Mouse (Mus musculus): ENCODE results near the gene Wdr78. TPM values are rescaled to one million over a fixed set of nuclear protein-coding genes. Genes with fewer than 3 reads are reported as not detected.

Wdr78 gene
- polyA plus RNA-seq, 1 experiment from 2014 or later, result 2.3 TPM

GRCm38 (mm10) chr4:103048046-103048445, 66.3 kb downstream of the Wdr78 start:
- Histone ChIP-seq H3K9me3 (no peaks in the 10 kb centered on the region), H3K4me1 (no peaks in the 10 kb centered on the region), H3K4me2 (no peak overlapping the region), H3K27me3 (replicated peaks) (no peaks in the 10 kb centered on the region), H3K4me3 (replicated peaks) (no peak overlapping the region), H3K27ac (no peak overlapping the region), H3K9ac (no peak overlapping the region), H3K36me3 (no peaks in the 10 kb centered on the region)
- 79% methylated on average over 11 of the region's 11 CpGs for WGBS
- no peak for ATAC-seq (ENCODE audit: insufficient read depth, low FRiP score, low read depth)

GRCm38 (mm10) chr4:103042997-103043396, 71.4 kb downstream of the Wdr78 start:
- ATAC-seq (ENCODE audit: insufficient read depth, low FRiP score, low read depth), result no peak
- no peaks in the 10 kb centered on the region for H3K4me1 ChIP-seq
- 94% methylated on average over 11 of the region's 11 CpGs for WGBS
- no peak overlapping the region for H3K27ac ChIP-seq
- no peak overlapping the region for H3K4me3 ChIP-seq (replicated peaks)
- no peaks in the 10 kb centered on the region for H3K27me3 ChIP-seq (replicated peaks)
- H3K4me2 ChIP-seq, result no peak overlapping the region
- H3K9ac ChIP-seq, result no peak overlapping the region
- no peaks in the 10 kb centered on the region for H3K36me3 ChIP-seq
- no peaks in the 10 kb centered on the region for H3K9me3 ChIP-seq

DNA sequence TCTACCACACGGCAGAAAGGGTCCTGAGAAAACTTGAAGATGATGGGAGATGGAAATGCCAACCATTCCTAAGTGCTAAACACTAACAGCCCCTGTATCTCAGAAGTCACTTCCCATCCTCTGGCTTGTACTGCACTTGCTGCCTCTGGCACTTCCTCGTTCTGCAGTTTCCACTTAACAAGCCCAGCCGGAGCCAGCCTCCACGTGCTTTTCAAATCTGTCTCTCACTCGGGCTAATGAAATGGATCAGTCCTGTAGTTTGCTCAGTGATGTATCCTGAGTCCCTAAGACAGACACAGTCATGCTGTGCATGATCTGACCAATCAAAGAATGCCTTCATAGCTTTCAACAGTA, 74.5 kb downstream of the Wdr78 start:
- no peaks in the 10 kb centered on the region for H3K27me3 ChIP-seq (replicated peaks)
- no peak overlapping the region for H3K4me2 ChIP-seq
- no peaks in the 10 kb centered on the region for H3K4me1 ChIP-seq
- no peak overlapping the region for H3K4me3 ChIP-seq (replicated peaks)
- 66% methylated on average over 5 of the region's 5 CpGs for WGBS
- no peak overlapping the region for H3K9ac ChIP-seq
- H3K9me3 ChIP-seq, result no peaks in the 10 kb centered on the region
- H3K27ac ChIP-seq, result no peak overlapping the region
- no peaks in the 10 kb centered on the region for H3K36me3 ChIP-seq
- ATAC-seq (ENCODE audit: insufficient read depth, low FRiP score, low read depth), result no peak

DNA sequence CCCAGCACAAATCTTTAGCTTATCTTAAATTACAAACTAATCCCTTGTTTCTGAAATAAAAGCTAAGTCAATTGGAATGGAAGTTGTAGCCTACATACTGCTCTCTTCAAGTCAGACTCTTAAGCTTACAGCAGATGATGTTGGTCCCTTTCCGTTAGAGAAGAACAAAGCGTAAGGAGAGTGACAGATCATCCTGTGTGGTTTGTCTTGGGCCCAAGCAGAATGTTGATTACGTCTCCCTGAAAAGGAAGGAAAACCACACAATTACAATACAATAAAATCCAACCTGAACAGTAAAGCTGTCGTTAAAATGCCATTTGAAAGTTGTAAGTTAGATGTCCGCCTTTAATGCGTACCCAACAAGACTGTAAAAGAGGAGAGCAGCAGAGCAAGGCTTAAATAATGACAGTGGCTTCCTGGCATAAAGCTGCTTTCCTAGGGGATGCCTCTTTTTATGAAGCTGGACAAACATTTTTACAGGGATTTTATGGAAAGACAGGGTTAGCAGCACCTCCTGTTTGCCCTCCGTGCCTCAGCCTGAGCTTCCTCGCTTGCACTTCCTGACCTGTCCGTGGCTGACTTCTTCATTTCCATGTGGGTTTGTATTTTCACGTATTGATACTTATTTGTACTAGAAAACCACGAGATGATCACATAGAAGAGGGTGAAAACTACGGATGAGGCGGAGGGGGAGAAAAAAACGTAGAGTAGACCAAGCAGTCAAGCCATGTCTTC, 75.1 kb downstream of the Wdr78 start:
- Histone ChIP-seq H3K27me3 (replicated peaks) (no peaks in the 10 kb centered on the region), H3K4me3 (replicated peaks) (no peak overlapping the region), H3K4me1 (no peaks in the 10 kb centered on the region), H3K9ac (no peak overlapping the region), H3K27ac (no peak overlapping the region), H3K9me3 (no peaks in the 10 kb centered on the region), H3K4me2 (no peak overlapping the region), H3K36me3 (no peaks in the 10 kb centered on the region)
- no peak for ATAC-seq (ENCODE audit: insufficient read depth, low FRiP score, low read depth)
- WGBS, result 80% methylated on average over 14 of the region's 14 CpGs

DNA sequence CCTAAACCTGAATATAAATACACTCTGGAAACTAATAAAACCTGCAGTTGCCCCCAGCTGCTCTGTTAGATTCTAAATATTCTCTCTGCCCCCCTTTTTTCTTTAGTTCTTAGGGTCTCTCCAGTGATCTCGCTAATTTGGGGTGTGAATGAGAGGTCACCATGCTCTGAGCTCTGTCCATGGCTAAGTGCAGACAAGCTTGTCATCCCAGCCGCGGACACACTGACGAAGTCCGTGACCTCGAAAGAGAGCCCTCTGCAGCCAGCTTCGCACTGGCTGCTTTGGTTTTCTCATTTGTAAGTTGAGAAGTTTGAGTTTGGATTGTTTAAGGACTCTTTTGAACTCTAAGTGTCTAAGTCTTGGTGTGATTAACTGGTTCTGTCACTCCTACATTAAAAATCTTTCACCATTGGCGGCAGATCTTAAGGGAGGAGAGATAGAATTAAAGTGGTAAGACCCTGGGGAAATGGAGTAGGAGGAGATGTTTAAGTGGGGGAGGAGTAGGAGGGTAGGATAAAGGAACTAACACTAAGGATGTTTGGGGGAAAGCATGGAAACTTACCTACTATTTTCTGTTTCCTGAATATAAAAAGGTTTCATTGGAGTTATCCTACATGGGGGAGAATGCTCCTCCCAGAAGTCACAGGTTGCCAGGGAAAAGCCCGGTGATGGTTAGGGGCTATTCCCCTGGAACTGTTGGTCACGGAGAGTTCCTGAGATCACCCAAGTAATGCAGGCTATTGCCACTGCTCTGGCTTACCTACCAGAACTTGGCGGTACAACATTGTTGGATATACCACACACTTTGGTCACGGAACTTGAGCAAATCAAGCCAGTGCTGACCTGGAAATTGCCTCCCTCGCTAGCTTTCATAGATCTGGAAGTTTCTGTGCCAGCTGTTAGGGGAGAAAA, 85.9 kb downstream of the Wdr78 start:
- no peak overlapping the region for H3K9ac ChIP-seq
- H3K27me3 ChIP-seq (replicated peaks), result no peaks in the 10 kb centered on the region
- no peaks in the 10 kb centered on the region for H3K4me1 ChIP-seq
- H3K27ac ChIP-seq, result no peak overlapping the region
- H3K4me2 ChIP-seq, result no peak overlapping the region
- no peak overlapping the region for H3K4me3 ChIP-seq (replicated peaks)
- no peak for ATAC-seq (ENCODE audit: insufficient read depth, low FRiP score, low read depth)
- H3K36me3 ChIP-seq, result no peaks in the 10 kb centered on the region
- WGBS, result 55% methylated on average over 13 of the region's 13 CpGs
- H3K9me3 ChIP-seq, result no peaks in the 10 kb centered on the region

GRCm38 (mm10) chr4:103027745-103028144, 86.6 kb downstream of the Wdr78 start:
- Histone ChIP-seq H3K27me3 (replicated peaks) (no peaks in the 10 kb centered on the region), H3K9me3 (no peaks in the 10 kb centered on the region), H3K4me2 (no peak overlapping the region), H3K9ac (no peak overlapping the region), H3K4me3 (replicated peaks) (no peak overlapping the region), H3K4me1 (no peaks in the 10 kb centered on the region), H3K27ac (no peak overlapping the region), H3K36me3 (no peaks in the 10 kb centered on the region)
- 61% methylated on average over 7 of the region's 7 CpGs for WGBS
- ATAC-seq (ENCODE audit: insufficient read depth, low FRiP score, low read depth), result no peak

- Histone ChIP-seq H3K36me3 (no peaks in the 10 kb centered on the region), H3K27me3 (replicated peaks) (no peaks in the 10 kb centered on the region), H3K4me3 (replicated peaks) (no peak within 1 kb of the TSS), H3K4me2 (no peak within 1 kb of the TSS), H3K9me3 (no peaks in the 10 kb centered on the region), H3K9ac (no peak within 1 kb of the TSS), H3K4me1 (no peaks in the 10 kb centered on the region), H3K27ac (no peak within 1 kb of the TSS)
- WGBS, result 66% methylated on average over 4 of the region's 4 CpGs
- no peak for ATAC-seq (ENCODE audit: insufficient read depth, low FRiP score, low read depth)
Measured at GRCm38 (mm10) chr4:103026621-103027020, 87.7 kb downstream of the Wdr78 start, which contains the start of gene Insl5. Gene Insl5, minus strand, starts transcription at chr4:103026842.

GRCm38 (mm10) chr4:103013490-103013889, 100.9 kb downstream of the Wdr78 start:
- H3K9me3 ChIP-seq, result no peaks in the 10 kb centered on the region
- WGBS, result 17% methylated on average over 4 of the region's 4 CpGs
- 0 out of 2 replicates have a peak, but pooled peaks cover 3% of the 10 kb centered on the region for H3K4me1 ChIP-seq
- H3K9ac ChIP-seq, result no peak overlapping the region
- H3K4me2 ChIP-seq, result no peak overlapping the region
- H3K36me3 ChIP-seq, result no peaks in the 10 kb centered on the region
- no peaks in the 10 kb centered on the region for H3K27me3 ChIP-seq (replicated peaks)
- no peak for ATAC-seq (ENCODE audit: insufficient read depth, low FRiP score, low read depth)
- no peak overlapping the region for H3K4me3 ChIP-seq (replicated peaks)
- no peak overlapping the region for H3K27ac ChIP-seq

GRCm38 (mm10) chr4:103011823-103012222, 102.5 kb downstream of the Wdr78 start:
- Histone ChIP-seq H3K9ac (no peak overlapping the region), H3K27ac (no peak overlapping the region), H3K9me3 (no peaks in the 10 kb centered on the region), H3K27me3 (replicated peaks) (no peaks in the 10 kb centered on the region), H3K36me3 (no peaks in the 10 kb centered on the region), H3K4me2 (no peak overlapping the region), H3K4me3 (replicated peaks) (no peak overlapping the region), H3K4me1 (0 out of 2 replicates have a peak, but pooled peaks cover 3% of the 10 kb centered on the region)
- WGBS, result 34% methylated on average over 7 of the region's 7 CpGs
- no peak for ATAC-seq (ENCODE audit: insufficient read depth, low FRiP score, low read depth)

- 0 out of 2 replicates have a peak, but pooled peaks cover 3% of the 10 kb centered on the region for H3K4me1 ChIP-seq
- no peak overlapping the region for H3K9ac ChIP-seq
- no peaks in the 10 kb centered on the region for H3K36me3 ChIP-seq
- H3K4me2 ChIP-seq, result no peak overlapping the region
- no peak overlapping the region for H3K4me3 ChIP-seq (replicated peaks)
- no peak for ATAC-seq (ENCODE audit: insufficient read depth, low FRiP score, low read depth)
- no peaks in the 10 kb centered on the region for H3K9me3 ChIP-seq
- no peak overlapping the region for H3K27ac ChIP-seq
- no peaks in the 10 kb centered on the region for H3K27me3 ChIP-seq (replicated peaks)
- 88% methylated on average over 4 of the region's 4 CpGs for WGBS
Measured at GRCm38 (mm10) chr4:103010734-103011133, 103.6 kb downstream of the Wdr78 start.

DNA sequence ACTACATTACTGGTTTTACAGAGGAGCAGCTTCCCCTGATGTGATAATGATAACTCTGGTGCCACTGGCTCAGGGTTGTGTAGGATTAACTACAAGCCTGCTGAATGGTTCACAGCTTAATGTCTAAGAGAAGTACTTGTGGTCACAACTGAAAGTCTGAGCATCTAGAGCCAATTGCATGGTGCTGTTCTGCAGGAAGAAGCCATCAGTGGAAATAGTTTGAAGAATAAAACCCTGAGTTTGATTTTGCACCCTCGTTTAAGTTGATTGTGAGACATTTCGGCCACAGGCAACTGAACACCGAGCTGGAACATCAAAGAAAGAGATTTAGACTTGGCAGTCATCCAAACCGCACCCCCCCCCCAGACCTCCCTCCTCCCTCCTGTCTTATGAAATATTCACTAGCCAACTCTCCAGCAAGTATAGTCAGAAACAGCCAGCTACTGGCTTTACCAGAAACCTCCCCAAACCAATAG, 107.4 kb downstream of the Wdr78 start:
- H3K9me3 ChIP-seq, result no peaks in the 10 kb centered on the region
- no peaks in the 10 kb centered on the region for H3K27me3 ChIP-seq (replicated peaks)
- H3K9ac ChIP-seq, result no peak overlapping the region
- H3K4me2 ChIP-seq, result no peak overlapping the region
- no peaks in the 10 kb centered on the region for H3K4me1 ChIP-seq
- no peak overlapping the region for H3K4me3 ChIP-seq (replicated peaks)
- WGBS, result 22% methylated on average over 4 of the region's 4 CpGs
- no peak overlapping the region for H3K27ac ChIP-seq
- H3K36me3 ChIP-seq, result no peaks in the 10 kb centered on the region
- ATAC-seq (ENCODE audit: insufficient read depth, low FRiP score, low read depth), result no peak

- WGBS, result 79% methylated on average over 5 of the region's 5 CpGs
- Histone ChIP-seq H3K9ac (no peak overlapping the region), H3K36me3 (no peaks in the 10 kb centered on the region), H3K27ac (no peak overlapping the region), H3K4me3 (replicated peaks) (no peak overlapping the region), H3K4me1 (no peaks in the 10 kb centered on the region), H3K4me2 (no peak overlapping the region), H3K9me3 (no peaks in the 10 kb centered on the region), H3K27me3 (replicated peaks) (no peaks in the 10 kb centered on the region)
- no peak for ATAC-seq (ENCODE audit: insufficient read depth, low FRiP score, low read depth)
Measured at GRCm38 (mm10) chr4:103006266-103006665, 108.1 kb downstream of the Wdr78 start.

Measured in stomach, embryonic 15.5 days (tissue).